Mouse (Mus musculus) liver, embryonic 13.5 days (tissue): ENCODE data around the gene Tspan32. TPM values are rescaled to one million over a fixed set of nuclear protein-coding genes. Genes with fewer than 3 reads are reported as not detected.

Experiments
- polyA plus RNA-seq: library from polyadenylated mRNA; unstranded; fragments of >200 nt; fragmentation: Nextera tagmentation; extraction: Ambion mirVana; gene quantifications from 2 replicates; pipeline ENCODE4 v1.2.1, GENCODE M21; 2015

The Tspan32 gene
- polyA plus RNA-seq, 1 experiment from 2014 or later, result 99.6 TPM

Other genes starting within 250 kb of the Tspan32 start
- gene Th, start 73.9 kb upstream of the Tspan32 start, polyA plus RNA-seq, result not detected in 2 replicates
- 0.83 and 0.85 TPM in 2 replicates for gene Ascl2, start 35.8 kb upstream of the Tspan32 start, polyA plus RNA-seq
- 130 and 131 TPM in 2 replicates for gene Cd81, start 47.7 kb downstream of the Tspan32 start, polyA plus RNA-seq
- 44.2 and 45.3 TPM in 2 replicates for gene Tssc4, start 64.2 kb downstream of the Tspan32 start, polyA plus RNA-seq
- gene Trpm5, start 89.6 kb downstream of the Tspan32 start, polyA plus RNA-seq, result 0.73 and 0.75 TPM in 2 replicates
- gene Kcnq1, start 101.3 kb downstream of the Tspan32 start, polyA plus RNA-seq, result 0.27 and 0.57 TPM in 2 replicates